Mouse (Mus musculus) myocyte (in vitro differentiated cells): ENCODE data around the gene Fmo6. TPM values are rescaled to one million over a fixed set of nuclear protein-coding genes. Genes with fewer than 3 reads are reported as not detected.

Source experiments
- H3K27me3 ChIP-seq: one replicate; pipeline ENCODE4 v1.6.1; 2011; ENCODE audit not compliant: control insufficient read depth, insufficient read depth, insufficient read length
- H3K36me3 ChIP-seq: one replicate; pipeline ENCODE4 v1.6.1; 2011; ENCODE audit not compliant: control insufficient read depth, insufficient read depth
- H3K4me2 ChIP-seq: one replicate; pipeline ENCODE4 v1.6.1; 2011; ENCODE audit warnings: low read depth, control low read depth
- H3K4me3 ChIP-seq: one replicate; pipeline ENCODE4 v1.5.1; 2011; ENCODE audit warnings: mild to moderate bottlenecking, control low read depth, moderate library complexity
- H3K79me2 ChIP-seq: one replicate; pipeline ENCODE4 v1.6.1; 2011; ENCODE audit not compliant: control insufficient read depth, insufficient read depth
- H3ac ChIP-seq: one replicate; pipeline ENCODE4 v1.6.1; 2011; ENCODE audit not compliant: control insufficient read depth, insufficient read length
- CEBPB ChIP-seq: IDR thresholded peaks from 2 replicates; pipeline ENCODE4 v1.6.1; 2011; ENCODE audit warnings: mild to moderate bottlenecking, moderate library complexity; ENCODE audit not compliant: poor library complexity, insufficient read depth, severe bottlenecking
- E2F4 ChIP-seq: IDR thresholded peaks from one replicate; pipeline ENCODE4 v1.6.1; 2011; ENCODE audit warnings: mild to moderate bottlenecking, control low read depth, moderate library complexity; ENCODE audit not compliant: insufficient read depth
- MAX ChIP-seq: IDR thresholded peaks from one replicate; pipeline ENCODE4 v1.6.1; 2011; ENCODE audit warnings: low read depth, mild to moderate bottlenecking, control low read depth
- MYOD1 ChIP-seq, 3 experiments: IDR thresholded peaks; one replicate each; pipeline ENCODE4 v1.6.1; 2011; ENCODE audit warnings: control low read depth in 2 of 3, low read depth in 2 of 3, mild to moderate bottlenecking in 2 of 3, moderate library complexity in 1 of 3; ENCODE audit not compliant: insufficient read length in 2 of 3, control insufficient read depth in 1 of 3
- MYOG ChIP-seq, 3 experiments: IDR thresholded peaks; one replicate each; pipeline ENCODE4 v1.6.1; 2011; ENCODE audit warnings: control low read depth in 2 of 3, low read depth in 2 of 3, mild to moderate bottlenecking in 2 of 3; ENCODE audit not compliant: insufficient read length in 2 of 3, control insufficient read depth in 1 of 3, insufficient read depth in 1 of 3
- POLR2A ChIP-seq: IDR thresholded peaks from one replicate; pipeline ENCODE4 v1.6.1; 2011; ENCODE audit warnings: low read depth, mild to moderate bottlenecking, control low read depth, moderate library complexity; ENCODE audit not compliant: insufficient read length
- POLR2AphosphoS2 ChIP-seq: IDR thresholded peaks from one replicate; pipeline ENCODE4 v1.6.1; 2011; ENCODE audit warnings: low read depth, control low read depth; ENCODE audit not compliant: insufficient read length
- REST ChIP-seq: IDR thresholded peaks from one replicate; pipeline ENCODE4 v1.6.1; 2011; ENCODE audit warnings: mild to moderate bottlenecking, control low read depth, moderate library complexity; ENCODE audit not compliant: insufficient read depth, insufficient read length
- SRF ChIP-seq: IDR thresholded peaks from one replicate; pipeline ENCODE4 v1.6.1; 2011; ENCODE audit warnings: low read depth; ENCODE audit not compliant: control insufficient read depth, insufficient read length
- TCF12 ChIP-seq: IDR thresholded peaks from one replicate; pipeline ENCODE4 v1.6.1; 2011; ENCODE audit warnings: mild to moderate bottlenecking, control low read depth; ENCODE audit not compliant: poor library complexity, insufficient read depth, severe bottlenecking
- TCF3 ChIP-seq: IDR thresholded peaks from one replicate; pipeline ENCODE4 v1.6.1; 2011; ENCODE audit warnings: low read depth, control low read depth; ENCODE audit not compliant: insufficient read length
- USF1 ChIP-seq: IDR thresholded peaks from one replicate; pipeline ENCODE4 v1.6.1; 2011; ENCODE audit warnings: low read depth, mild to moderate bottlenecking, control low read depth, moderate library complexity
- polyA plus RNA-seq: library from polyadenylated mRNA; unstranded; fragments of >200 nt; fragmentation: generic; extraction: Trizol; gene quantifications from one replicate; pipeline ENCODE4 v1.2.1, GENCODE M21; 2012; ENCODE audit warnings: missing spikeins

The Fmo6 gene
- polyA plus RNA-seq, 1 experiment = not detected

- H3K4me2 ChIP-seq = no peak overlapping the region
- TF ChIP-seq TCF12 (no peak), USF1 (no peak), MAX (no peak)
These were observed 6.4 kb upstream of the Fmo6 start for GRCm38 (mm10) chr1:162943700-162944099.

DNA sequence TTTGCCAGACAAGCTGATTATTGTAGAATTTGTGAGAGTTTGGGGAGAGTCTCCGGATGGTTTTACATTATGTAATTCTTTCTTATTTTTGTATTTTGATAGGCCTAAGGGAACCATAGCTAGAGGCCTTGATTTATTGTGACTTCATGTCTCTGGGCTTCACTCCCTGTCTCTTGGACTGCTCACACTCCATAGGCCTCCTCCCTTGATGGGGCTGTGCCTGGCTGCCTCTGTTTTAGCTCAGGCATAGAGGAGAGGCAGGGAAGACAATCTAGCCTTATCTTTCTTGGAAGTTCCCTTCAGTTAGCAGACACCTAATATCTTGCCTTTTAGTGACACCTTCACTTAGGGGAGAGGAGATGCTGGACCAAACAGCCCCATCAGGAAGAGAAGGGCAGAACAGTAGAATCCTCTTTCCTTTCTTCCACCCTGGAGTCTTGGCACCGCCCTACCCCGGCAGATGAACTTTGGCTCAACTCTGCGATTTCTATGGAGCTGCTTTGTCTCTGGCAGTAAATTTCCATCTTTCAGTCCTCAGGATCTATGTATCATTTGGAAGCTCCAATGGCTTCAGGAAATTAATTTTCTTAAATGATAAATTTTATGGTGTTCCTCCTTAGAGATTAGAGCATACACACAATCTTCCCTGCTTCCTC, 1.5 kb upstream of the Fmo6 start:
- H3K4me2 ChIP-seq = no peak overlapping the region
- H3K4me3 ChIP-seq = no peak overlapping the region
- TF ChIP-seq POLR2A (no peak), TCF3 (no peak), MYOG (IDR thresholded peaks at IDR 0.05; ENCODE audit: control insufficient read depth in 1 of 3, insufficient read depth in 1 of 3, insufficient read length in 2 of 3, low read depth in 2 of 3) (no peak), CEBPB (no peak), POLR2AphosphoS2 (no peak), USF1 (no peak)
- no peaks in the 10 kb centered on the region for H3K79me2 ChIP-seq
- no peaks in the 10 kb centered on the region for H3K36me3 ChIP-seq
- H3K27me3 ChIP-seq = no peaks in the 10 kb centered on the region
- H3ac ChIP-seq = no peak overlapping the region

More at GRCm38 (mm10) chr1:162943700-162944099, 6.4 kb upstream of the Fmo6 start:
- no peak overlapping the region for H3K4me3 ChIP-seq
- no peaks in the 10 kb centered on the region for H3K27me3 ChIP-seq
- no peaks in the 10 kb centered on the region for H3K36me3 ChIP-seq
- H3ac ChIP-seq = no peak overlapping the region
- no peaks in the 10 kb centered on the region for H3K79me2 ChIP-seq

GRCm38 (mm10) chr1:162937970-162938695, 818 bp upstream of the Fmo6 start:
- Histone ChIP-seq H3ac (no peak overlapping the region), H3K27me3 (no peaks in the 10 kb centered on the region), H3K79me2 (no peaks in the 10 kb centered on the region), H3K36me3 (no peaks in the 10 kb centered on the region), H3K4me3 (no peak overlapping the region), H3K4me2 (no peak overlapping the region)
- no peak for TF ChIP-seq USF1
- TF ChIP-seq TCF3 = no peak
- no peak for TF ChIP-seq TCF12
- TF ChIP-seq MYOD1 (IDR thresholded peaks at IDR 0.05; ENCODE audit: control insufficient read depth in 1 of 3, insufficient read length in 2 of 3, low read depth in 2 of 3) = no peak
- TF ChIP-seq MAX = no peak

DNA sequence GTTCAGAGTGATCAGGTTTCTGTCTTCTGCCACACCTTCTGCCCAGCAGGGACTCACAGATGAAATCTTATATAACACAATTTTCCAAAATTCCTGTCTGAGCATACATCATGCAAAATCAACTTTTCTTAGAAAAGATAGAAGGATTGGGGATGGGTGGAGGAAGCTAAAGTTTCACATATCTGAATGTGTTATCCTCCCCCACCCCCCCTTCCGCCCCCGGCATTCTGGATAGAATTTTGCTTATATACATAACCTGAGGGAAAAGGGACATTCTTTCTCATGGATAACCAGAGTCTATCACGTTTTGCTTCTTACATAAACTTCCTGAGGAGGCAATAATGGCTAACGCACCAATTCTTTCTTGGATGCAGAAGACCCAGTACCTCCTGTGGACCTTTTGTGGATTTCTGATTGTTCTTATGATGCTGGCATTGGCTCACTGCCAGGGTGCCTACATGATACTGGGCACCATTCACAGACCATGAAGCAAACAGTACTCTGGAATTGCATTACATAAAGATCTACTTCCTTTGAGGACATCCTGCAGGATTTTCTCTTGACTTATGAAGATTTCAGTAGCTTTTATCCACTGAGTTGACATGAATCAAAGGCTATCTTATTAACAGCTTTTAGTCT, 2.8 kb downstream of the Fmo6 start:
- no peak overlapping the region for H3K4me3 ChIP-seq
- no peak overlapping the region for H3ac ChIP-seq
- no peaks in the 10 kb centered on the region for H3K27me3 ChIP-seq
- H3K79me2 ChIP-seq = no peaks in the 10 kb centered on the region
- no peak overlapping the region for H3K4me2 ChIP-seq
- TF ChIP-seq REST (no peak), CEBPB (no peak), MYOD1 (IDR thresholded peaks at IDR 0.05; ENCODE audit: control insufficient read depth in 1 of 3, insufficient read length in 2 of 3, low read depth in 2 of 3) (no peak), MYOG (IDR thresholded peaks at IDR 0.05; ENCODE audit: control insufficient read depth in 1 of 3, insufficient read depth in 1 of 3, insufficient read length in 2 of 3, low read depth in 2 of 3) (no peak), MAX (no peak), TCF3 (no peak), USF1 (no peak), POLR2A (no peak), TCF12 (no peak), SRF (no peak), E2F4 (no peak), POLR2AphosphoS2 (no peak)
- H3K36me3 ChIP-seq = no peaks in the 10 kb centered on the region

GRCm38 (mm10) chr1:162932386-162932785, 4.9 kb downstream of the Fmo6 start:
- Histone ChIP-seq H3K27me3 (no peaks in the 10 kb centered on the region), H3K4me2 (no peak overlapping the region), H3K36me3 (no peaks in the 10 kb centered on the region), H3K4me3 (no peak overlapping the region), H3ac (no peak overlapping the region), H3K79me2 (no peaks in the 10 kb centered on the region)
- TF ChIP-seq MAX = no peak
- TF ChIP-seq CEBPB = no peak; the same call in 1 of the 2 replicates
- no peak for TF ChIP-seq MYOG (IDR thresholded peaks at IDR 0.05; ENCODE audit: control insufficient read depth in 1 of 3, insufficient read depth in 1 of 3, insufficient read length in 2 of 3, low read depth in 2 of 3)
- TF ChIP-seq SRF = no peak
- no peak for TF ChIP-seq POLR2A
- TF ChIP-seq USF1 = no peak
- TF ChIP-seq TCF12 = no peak
